Mouse (Mus musculus): ENCODE data around the gene Gm29797.

The Gm29797 gene

DNA sequence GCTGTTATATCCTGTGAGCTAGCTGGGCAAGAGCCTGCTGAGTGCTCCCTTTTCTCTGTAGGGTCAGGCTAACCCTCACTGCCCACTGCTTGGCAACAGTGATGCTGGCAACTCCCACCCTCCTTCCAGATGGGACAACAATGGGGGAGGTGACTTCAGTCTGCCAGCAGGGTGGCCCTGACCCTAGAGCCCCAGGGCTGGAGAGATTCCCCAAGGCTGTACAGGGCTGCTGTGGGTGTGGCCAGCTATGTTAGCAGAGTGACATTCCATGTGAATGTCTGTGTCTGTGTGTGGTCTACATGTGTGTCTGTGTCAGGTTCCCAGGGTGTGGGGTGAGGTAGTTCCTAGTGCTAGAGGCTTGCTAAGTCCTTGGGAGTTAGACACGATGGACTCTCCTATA, 16.7 kb downstream of the Gm29797 start:
- no peak for DNase-seq

- DNase-seq, result no peak
Measured at GRCm38 (mm10) chr2:181674934-181675333, 18.1 kb downstream of the Gm29797 start.

DNA sequence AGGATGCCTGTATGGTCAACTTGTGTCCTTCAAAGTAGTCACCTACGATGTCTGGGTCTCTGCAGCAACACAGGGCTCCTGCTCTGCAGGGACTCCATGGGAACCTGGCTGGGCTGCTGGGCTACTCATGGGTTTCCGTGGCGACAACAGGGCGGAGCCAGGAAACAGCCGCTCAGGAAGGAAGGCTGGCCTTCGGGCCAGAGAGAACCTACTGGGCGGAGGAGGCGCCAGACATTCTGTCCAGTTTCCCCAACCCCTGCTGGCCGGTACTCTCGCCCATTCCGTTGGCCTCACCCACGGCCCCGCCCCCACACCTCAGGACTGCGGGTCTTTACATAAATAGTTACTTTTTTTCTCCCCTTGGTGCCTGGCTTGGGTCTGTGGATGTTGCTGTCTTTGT, 18.6 kb downstream of the Gm29797 start:
- peak; percentile 81 for DNase-seq

DNA sequence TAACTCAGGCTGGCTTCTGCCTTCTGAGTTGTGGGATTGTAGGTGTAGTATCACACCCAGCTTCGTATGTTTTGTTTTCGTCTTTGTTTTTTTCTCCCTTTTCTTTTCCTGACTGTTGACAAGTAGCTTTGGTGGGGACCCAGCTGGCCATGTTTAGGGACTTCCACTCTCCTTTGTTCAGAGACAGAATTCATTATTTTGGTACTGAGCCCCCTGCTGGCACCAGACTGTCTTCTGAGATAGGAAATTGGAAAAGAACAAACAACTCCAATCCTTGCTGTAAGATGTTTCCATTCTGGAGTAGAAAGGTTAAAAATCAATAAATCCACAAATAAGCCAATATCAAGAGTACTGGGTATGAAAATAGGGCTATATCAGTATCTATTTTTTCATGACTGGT, 19.6 kb downstream of the Gm29797 start:
- DNase-seq, result no peak

DNA sequence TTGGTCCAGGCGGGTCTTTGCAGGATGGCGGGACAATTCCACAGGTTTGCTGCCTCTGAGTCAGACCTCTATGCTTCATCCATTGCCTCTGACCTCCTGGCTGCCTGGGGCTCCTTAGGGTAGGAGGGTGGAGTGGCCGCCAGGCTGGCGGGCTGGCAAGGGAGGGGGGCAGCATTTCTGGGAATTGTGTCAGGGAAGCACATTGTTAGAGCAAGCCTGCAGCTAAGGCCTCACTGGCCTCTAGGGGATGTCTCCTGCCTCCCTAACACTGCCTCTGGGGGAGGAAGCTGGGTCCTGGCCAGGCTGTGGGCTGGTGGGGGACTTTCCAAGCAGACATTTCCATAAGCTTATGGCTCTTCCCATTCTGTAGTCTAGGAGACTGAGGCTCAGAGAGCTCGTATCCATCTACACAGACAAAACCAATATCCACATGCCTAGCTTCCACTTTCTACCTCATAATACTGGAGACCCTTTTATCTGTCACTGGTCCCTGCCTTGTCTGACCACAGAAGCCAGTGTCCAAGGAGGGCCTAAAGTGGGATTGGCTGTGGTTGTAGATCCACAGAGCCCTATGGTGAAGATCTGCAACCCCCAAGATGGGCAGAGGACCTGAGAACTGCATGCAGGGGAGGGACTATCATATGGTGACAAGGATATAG, 20.4 kb downstream of the Gm29797 start:
- DNase-seq, result peak; percentile 69

- DNase-seq, result peak; percentile 52
Measured at GRCm38 (mm10) chr2:181677755-181678098, 20.9 kb downstream of the Gm29797 start.

- DNase-seq, result peak; percentile 92
Measured at GRCm38 (mm10) chr2:181678780-181679179, 21.9 kb downstream of the Gm29797 start.

GRCm38 (mm10) chr2:181679951-181680715, 23.3 kb downstream of the Gm29797 start, which contains the start of gene Tcea2:
Tcea2 (plus strand) TSS chr2:181680310.
- peak; percentile 81 for DNase-seq

DNA sequence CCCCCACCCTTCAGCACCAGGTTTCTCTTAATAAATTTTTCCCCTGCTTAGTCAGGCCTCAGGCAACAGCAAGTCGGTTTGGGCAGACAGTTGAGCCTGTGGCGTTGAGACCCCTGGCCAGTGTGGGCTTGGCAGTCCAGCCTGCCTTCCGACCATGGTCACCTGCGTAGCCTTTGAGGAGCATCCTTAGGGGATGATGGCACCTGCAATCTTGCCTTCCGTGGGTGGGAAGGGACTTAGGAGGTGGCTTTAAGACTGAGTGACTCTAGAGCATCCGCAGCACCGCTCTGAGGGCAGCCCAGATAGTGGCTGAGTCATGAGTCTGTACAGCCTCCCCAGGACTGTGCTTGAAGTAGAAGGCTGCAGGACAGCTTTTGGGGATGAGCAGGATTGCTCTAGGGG, 23.9 kb downstream of the Gm29797 start:
- DNase-seq, result no peak

DNA sequence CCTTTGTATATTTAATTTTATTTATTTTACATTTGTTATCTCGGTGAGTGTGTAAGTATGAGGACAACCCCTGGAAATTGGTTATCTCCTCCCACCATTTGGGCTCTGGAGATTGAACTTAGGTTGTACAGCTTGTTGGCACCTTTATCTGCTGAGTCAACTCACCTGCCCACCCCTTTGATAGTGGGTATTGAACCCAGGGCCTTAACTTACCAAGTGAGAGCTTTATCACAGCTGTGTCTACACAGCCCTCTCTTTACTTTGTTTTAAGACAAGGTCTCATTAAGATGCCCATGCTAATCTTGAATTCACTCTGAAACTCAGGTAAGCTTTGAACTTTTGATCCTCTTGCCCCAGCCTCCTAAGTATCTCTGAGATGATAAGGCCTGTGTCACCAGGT, 25.1 kb downstream of the Gm29797 start:
- DNase-seq, result no peak

DNA sequence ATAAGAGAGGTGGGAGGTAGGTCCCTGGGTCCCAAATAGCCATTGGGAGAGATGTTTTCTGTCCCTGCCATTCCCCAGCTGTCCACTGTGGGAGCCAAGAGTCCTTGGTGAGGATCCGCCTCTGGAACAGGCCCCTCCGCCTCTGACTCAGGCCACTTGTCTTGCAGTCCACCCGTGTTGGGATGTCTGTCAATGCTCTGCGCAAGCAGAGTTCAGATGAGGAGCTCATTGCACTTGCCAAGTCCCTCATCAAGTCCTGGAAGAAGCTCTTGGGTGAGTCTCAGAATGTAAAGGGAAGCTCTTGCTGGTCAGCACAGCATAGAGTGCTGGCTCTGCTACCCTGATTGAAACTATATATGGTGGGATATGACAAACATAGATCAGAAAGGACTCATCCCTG, 26.5 kb downstream of the Gm29797 start:
- no peak for DNase-seq

DNA sequence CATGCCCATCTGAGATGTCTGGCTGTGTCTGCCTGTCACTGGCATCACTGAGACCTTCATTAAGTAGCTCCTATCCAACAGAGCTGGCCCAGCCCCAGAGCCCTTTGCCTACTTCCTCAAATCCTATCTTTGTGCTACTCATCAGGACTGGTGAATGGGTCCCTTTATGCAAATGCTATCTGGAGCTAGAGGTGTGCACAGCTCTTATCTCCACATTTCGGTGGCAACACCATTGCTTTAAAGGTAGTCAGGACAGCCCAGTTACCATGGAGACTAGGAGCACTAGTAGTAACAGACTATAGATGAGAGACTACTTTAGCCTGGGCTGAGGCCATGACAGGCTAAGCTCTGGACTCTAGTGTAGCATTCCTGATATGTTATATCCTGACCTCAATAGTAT, 27.9 kb downstream of the Gm29797 start:
- DNase-seq, result no peak

DNA sequence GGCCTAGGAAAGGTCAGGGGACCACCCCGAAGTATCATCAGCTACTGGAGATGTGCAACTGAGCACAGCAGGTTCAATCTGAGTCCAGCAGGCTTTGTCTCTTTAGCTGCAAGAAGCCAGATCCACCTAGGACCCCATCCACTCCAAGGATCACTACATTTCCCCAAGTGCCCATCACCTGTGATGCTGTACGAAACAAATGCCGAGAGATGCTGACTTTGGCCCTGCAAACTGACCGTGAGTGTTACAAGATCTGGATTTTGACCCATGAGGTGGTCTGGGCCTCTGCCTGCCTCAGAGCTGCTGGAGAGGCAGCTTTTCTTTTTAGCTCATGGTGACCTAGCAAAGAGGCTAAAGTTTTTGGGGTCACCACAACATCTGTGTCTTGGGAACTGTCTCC, 28.9 kb downstream of the Gm29797 start:
- no peak for DNase-seq

DNA sequence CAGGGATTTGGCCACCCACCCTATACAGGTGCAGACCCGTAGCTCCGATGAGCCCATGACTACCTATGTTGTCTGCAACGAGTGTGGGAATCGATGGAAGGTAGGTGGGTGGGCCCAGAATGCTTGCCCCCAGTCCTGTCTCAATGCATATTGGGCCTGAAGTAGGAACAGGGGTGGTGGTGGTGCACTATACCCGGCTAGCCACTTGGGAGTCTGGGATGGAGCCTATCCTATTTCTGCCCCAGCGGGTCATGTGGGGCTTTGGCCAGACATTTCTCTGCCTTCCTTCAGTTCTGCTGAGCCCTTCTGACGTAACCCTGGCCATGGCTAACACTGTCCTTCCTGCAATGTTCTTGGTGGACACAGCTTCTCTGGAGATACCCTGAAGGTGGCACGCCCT, 30.8 kb downstream of the Gm29797 start:
- no peak for DNase-seq

DNA sequence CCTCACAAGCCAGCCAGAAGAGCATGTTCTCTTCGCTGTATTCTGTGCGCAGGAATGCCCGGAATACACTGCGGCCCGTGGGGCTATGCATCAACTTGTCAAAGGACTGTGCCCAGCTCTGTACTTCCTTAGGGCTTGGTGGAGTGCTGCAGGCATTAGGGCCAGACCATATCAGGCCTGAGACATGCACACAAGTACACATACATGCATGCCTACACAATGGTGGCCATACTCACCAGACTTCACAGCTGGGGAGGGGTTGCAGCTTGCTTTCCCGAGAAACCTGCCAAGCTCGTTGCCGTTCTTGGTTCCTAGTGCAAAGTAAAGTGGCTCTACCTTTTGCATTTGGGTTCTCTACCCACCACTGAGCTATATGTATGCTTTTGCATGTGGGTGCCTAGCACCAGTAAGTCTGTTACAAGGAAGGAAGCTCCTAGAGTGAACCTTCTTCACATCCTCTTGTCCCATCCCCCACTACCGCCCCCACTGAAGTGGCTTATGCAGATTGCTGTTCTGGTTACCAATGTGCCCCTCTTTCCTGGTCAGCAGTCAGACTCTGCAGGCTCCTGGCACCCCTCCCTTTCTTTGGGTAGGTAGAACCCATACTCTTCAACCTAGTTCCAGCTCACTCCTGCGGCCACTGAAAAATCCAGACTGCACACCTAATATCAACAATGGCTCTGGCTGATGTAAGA, 32.8 kb downstream of the Gm29797 start:
- no peak for DNase-seq

DNA sequence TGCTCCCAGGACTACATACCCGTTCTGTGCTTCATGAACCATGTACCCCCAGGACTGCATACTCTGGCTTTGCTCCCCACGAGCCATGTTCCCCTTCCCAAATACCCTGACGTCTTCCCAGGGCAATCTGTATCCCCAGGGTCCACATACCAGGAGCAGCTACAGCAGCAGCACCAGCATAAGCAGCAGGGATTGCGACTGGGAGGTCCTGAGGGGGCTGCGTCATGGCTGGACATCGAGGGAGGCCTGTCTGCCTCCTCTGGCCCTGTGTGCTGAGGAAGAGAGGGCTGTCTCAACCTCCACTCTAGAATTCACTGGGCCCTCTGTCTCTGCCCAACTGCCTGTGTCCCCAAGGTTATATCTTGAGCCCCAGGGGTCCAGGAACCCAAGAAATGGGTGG, 34.2 kb downstream of the Gm29797 start:
- no peak for DNase-seq

DNA sequence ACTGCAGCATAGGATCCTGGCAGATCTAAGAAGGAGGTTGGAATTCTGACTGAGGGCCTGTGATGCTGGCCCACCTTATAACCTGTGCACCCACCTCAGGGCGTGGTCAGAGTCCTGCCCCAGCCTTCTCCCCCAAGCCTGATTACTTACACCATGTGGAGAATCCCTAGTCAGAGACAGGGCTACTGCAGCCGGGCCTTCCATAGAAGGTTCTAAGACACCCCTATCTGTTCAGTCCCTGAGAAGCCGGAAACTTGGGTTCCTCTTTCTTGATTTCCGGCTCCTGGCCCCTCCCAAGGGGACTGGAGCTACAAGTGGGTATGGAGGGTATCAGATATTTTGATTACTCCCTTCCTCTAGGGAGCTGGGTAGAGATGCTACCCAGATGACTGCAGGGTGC, 34.7 kb downstream of the Gm29797 start:
- no peak for DNase-seq

DNA sequence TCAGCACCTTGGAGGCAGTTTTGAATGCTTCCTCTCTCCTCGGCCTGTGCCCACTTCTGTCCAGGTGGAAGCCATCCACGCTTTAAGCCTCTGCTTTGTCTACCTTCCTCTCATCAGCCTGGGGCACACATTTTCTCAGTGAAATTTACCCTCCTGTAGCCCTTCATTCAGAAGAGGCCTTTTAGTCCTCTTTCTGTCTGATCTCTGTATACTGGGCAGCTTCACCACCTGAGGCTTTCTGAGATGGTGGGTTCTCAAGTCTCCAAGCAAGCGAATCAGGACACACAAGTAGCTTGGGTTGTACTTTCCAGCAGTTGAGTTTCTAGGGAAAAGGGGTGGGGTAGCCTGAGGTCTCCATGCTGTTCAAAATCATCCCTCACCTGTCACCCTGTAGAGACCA, 35.5 kb downstream of the Gm29797 start:
- no peak for DNase-seq

DNA sequence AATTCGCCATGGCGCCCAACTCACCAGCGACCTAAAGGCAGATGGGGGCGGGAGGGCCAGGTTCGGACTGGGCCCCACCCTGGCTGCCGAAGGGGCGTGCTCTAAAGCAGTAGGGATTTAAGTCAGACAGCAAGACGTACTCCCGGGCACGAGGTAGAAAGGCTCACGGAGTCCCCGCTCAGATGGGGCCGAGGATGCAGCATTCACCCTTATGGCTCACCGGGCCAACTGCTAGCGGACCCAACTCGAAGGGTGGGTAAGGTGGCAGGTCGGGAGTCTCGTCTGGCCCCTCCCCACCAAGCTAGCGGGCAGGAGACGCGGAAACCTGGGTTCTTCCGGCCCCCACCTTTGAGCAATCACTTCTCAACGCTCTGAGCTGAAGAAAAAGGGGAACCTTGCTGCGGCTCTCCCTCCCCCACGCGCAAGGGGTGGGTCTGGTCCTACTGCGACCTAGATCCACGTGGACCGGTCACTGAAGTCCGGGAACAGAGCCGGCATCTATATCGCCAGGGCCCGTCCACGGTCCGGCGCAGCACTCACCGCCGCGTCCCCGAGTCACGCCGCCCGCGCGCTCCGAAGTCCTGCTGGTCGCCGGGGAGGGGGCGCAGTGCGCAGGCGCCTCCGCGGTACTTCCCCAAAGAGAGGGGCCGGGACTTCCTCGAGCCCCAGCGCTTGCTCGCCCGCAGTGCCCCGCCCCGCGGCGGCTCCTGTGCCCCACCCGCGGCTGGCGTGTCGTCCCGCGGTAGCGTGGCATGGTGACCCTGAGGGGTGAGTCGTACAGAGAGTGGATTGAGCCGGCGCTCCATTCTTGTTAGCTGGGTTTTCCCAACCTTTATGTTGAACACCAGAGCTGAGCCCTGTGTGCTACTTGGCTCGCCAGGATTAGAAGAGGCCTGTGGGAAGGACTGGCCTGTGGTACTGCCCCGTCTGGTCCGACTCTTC, 36.8 kb downstream of the Gm29797 start, which contains the start of gene Rgs19:
TSS of gene Rgs19 (minus strand) at position 639 of the 942 bp plus-strand sequence.
- DNase-seq, result peak; percentile 66

- no peak for DNase-seq
Measured at GRCm38 (mm10) chr2:181694581-181694980, 37.7 kb downstream of the Gm29797 start.

GRCm38 (mm10) chr2:181695776-181696175, 38.9 kb downstream of the Gm29797 start:
- no peak for DNase-seq

GRCm38 (mm10) chr2:181696801-181697420, 40.1 kb downstream of the Gm29797 start:
- no peak for DNase-seq

Data from kidney, adult 9 months (tissue).